Mouse (Mus musculus) mesoderm, embryonic 11.5 days (tissue): ENCODE data around the gene Kmt2d.

Experiments
- DNase-seq: peaks from one replicate; pipeline ENCODE4 v3.0.0-alpha.2; 2012; ENCODE audit warnings: low read depth, low spot score

The Kmt2d gene

DNA sequence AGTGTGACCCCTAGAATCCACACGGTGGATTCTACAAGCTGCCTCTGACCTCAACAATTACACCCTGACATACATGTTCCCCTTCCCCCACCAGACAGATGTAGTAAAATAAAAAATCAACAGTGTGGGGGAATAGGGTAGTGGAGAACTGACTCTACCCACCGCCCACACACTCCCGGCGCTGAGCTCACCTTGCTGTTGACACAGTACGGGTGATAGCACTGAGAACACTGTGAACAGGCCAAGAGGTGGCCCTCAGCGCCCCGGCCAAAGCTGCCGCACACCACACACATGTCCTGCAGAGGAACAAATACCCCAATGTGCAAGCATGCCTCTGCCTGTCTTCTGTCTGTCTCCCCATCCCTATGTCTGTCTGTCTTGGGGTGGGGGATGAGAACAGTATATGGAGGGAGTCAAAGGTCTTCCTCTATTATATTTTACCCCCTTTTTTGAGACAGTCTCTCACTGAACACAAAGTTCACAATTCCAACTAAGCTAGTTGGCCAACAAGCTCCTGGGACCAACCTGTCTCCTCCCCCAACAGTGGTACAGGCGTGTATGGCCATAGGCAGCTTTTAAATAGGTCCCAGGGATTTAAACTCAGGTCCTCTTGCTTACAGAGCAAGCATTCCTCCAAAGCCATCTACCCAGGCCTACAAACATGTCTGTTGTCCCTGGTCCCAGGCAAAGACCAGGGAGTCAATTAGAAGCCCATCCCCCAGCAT, 11.5 kb downstream of the Kmt2d start:
- DNase-seq: no peak

DNA sequence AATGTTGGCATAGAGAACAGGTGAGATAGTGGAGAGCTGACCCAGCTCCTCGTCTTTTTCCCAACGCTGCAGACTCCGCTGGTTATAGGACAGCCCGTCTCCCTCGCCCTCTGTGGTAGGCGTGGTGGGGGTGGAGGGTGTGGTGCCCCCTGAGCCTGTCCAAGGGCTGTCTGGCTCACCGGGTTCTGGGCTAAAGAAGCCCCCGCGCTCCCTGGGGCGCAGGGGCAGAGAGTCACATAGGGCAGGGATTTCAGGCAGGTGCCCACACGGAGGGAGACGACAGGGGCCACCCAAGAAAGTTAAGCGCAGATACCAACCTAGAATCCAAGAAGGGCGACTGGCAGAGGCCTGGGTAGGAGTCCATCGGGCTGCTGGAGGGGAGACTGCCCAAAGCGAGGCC, 16.8 kb downstream of the Kmt2d start:
- DNase-seq: no peak

- DNase-seq: no peak
Measured at GRCm38 (mm10) chr15:98853161-98853937, 17.7 kb downstream of the Kmt2d start.

DNA sequence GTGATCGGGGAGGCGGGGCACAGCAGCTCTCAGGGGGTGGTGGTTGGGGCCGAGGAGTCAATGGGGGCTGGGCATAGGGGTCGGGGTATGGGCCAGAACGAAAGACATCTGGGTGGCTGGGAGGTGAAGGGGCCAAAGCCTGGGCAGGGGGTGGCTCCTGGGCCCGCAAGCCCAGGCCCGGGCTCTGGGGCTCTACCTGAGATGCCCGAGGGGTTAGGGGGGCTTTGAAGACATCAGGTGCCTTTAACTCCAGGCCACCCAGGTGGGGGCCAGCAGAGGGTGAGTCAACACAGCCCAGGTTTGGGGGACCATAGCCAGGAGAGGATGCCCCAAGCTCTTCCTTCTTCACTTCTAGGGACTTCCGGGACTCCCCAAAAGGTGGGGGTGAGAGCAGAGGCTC, 18.3 kb downstream of the Kmt2d start:
- DNase-seq: no peak

DNA sequence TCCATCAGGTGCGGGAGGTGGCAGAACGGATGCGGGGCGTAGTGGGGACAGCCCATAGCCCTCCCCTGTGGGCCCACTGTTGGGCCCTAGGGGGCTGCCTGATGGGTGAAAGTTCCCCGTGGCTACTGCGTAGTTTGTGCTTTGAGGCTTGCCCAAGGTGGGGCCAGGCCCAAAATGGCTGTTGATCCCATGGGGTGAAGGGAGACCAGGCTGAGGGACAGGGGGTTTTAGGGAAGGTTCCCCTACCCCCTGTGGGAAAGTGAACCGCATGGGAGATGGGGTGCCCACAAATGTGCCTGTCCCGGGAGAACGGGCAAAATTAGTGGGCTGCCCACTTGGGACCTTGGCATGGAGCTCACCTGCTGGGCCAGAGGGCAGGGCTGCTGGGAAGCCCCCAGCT, 18.9 kb downstream of the Kmt2d start:
- no peak for DNase-seq

- no peak for DNase-seq
Measured at GRCm38 (mm10) chr15:98851229-98851818, 19.7 kb downstream of the Kmt2d start.

DNA sequence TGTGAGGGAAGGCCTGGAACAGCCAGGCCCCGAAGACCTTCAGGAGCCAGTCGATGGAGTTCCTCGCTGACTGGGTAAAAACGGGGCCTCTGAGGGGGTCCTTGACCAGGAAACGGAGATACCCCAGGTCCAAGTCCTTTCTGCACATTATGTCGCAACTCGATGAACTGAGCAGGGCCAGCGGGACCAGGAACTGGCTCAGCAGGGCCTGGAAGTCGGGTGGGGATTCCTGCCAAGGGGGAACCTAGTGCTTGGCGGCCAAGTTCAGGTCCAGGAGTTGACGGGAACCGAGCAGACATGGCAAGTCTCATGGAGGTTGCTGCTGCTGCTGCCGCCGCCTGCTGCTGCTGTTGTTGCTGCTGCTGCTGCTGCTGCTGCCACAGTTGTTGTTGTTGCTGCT, 20.3 kb downstream of the Kmt2d start:
- DNase-seq: no peak

DNA sequence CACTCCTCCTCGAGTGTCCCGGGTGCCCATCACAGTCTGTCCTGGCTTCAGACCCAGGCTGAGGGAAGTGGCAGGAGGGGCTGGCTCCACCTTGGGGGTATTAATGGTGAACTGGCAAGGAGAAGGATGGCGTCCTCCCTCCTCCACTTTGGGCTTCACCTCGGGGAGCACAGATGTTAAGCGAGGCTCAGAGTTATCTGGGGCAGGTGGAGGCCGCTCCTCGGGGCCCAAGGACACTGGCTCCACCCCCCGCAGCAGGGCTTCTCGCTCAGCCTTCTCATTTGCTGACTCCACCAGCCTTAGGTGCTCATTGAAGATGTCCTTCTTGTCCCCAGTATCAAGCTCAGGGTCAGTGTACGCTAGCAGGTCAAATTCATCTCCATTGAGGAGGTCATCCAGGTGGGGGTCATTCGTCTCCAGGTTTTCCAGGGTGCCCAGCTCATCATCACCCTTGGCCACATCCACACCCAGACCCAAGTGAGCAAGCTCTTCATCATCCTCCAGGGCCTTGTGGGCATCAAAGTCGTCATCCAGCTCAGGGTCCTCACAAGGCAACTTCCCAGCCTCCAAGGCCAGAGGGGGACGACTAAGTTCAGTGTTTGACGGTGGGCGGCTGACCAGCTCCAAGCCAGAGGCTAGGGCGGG, 20.9 kb downstream of the Kmt2d start:
- DNase-seq: no peak

- DNase-seq: no peak
Measured at GRCm38 (mm10) chr15:98849165-98849564, 21.8 kb downstream of the Kmt2d start.

DNA sequence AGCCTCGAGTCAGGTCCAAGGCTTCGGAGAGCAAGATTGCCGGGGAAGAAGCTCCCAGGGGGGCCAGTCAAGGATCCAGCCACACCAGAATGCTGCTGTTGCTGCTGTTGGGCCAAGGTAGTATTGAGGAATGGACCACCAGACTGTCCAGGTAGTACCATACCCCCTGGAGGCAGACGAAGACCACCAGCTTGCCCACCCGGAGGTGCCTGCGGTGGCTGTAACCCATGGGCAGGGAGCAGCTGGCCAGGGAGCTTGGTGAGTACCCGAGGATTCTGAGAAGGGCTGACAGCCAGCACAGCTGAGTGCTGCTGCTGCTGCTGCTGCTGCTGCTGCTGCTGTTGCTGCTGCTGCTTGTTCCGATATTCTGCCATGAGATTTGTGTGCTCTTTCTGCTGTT, 24.9 kb downstream of the Kmt2d start:
- no peak for DNase-seq

- no peak for DNase-seq
Measured at GRCm38 (mm10) chr15:98845149-98845548, 25.9 kb downstream of the Kmt2d start.

DNA sequence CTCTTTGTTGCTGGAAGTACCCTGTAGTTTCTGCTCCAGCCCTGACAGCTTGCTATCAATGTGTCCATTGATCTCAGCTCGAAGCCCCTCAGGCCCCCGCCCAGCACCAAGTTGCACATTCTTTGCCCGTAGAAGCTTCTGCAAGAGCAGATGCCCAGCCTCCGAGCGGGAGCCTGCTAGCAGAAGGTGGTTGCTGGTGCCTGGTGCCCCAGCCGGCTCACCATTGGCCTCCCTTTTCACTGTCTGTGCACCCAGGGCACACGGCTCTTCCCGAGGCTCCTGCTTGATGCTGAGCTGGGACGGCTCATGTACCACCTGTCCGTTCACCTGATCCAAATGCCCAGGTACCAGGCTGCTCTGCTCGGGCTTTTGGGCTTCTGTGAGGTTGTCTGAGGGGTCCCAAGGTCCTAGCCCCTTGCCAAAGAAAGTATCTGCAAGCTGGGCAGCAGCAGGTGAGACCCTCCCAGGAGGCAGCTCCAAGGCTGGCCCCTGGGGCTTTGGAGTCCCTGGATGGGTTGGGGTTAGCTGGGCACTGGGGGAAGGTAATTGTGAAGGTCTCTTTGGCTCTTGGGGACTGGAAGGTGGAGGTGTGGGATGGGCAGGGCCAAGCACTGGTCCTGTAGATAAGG, 27.3 kb downstream of the Kmt2d start:
- peak; percentile 9 for DNase-seq

DNA sequence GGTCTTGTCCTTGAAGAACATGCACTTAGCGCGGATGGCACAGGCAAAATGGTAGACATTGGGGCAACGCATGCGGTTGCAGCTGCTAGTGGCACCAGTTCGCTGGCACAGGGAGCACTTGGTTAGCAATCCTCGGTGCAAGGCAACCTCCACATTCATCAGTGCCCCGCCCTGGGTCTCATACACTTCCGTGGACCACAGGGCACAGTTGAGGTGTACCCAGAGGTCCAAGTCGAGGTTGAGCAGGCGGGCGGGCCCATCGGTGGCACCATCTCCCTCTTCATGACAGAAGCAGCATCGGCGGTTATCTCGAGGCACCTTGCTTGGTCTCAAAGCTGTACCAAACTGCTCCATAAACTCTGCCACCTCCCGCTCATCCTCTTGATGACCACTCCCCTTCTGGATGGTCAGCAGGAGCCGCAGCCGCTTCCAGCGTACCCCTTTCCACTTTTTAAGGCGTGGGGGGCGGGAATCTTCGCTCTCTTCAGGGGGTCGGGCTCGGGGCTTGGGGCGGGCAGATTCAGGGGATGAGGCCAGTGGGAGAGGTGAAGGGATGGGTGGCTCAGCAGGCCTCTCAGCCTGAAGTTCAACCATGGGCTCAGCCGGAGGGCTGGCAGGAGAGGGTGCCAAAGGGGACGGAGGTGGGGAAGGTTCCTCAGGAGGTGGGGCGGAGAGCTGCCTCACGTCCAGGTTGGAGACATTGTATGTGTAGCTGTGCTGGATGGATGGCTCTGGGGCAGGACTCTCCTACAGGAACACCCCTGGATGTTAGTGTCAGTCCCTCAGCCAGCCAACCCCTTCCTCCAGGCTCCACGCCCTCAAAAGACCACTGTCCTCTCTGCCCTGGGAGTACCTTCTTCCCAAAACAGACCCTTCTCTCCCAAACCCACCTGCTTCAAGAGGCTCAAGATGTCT, 31.1 kb downstream of the Kmt2d start:
- no peak for DNase-seq

DNA sequence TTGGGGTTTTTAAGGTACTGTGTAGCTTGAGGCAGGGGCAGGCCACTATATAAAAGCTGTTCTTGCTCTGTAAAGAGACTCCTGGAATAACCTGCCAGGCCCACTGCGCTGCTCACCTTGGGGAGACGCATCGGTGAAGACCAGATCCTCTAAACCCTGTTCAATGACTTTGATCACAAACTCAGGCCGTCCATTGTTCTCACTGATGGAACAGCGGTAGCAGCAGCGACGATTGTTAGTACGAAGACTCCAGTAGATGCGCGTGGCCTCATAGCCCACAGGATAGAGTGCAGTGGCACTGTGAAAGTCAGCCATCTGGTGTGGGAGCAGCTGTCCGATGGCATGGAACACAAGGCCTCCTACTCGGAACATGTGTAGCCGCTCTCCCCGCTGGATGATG, 31.8 kb downstream of the Kmt2d start:
- DNase-seq: no peak

GRCm38 (mm10) chr15:98837743-98838103, 33.3 kb downstream of the Kmt2d start:
- no peak for DNase-seq

GRCm38 (mm10) chr15:98837006-98837742, 33.8 kb downstream of the Kmt2d start:
- no peak for DNase-seq

GRCm38 (mm10) chr15:98835291-98835690, 35.7 kb downstream of the Kmt2d start:
- no peak for DNase-seq

DNA sequence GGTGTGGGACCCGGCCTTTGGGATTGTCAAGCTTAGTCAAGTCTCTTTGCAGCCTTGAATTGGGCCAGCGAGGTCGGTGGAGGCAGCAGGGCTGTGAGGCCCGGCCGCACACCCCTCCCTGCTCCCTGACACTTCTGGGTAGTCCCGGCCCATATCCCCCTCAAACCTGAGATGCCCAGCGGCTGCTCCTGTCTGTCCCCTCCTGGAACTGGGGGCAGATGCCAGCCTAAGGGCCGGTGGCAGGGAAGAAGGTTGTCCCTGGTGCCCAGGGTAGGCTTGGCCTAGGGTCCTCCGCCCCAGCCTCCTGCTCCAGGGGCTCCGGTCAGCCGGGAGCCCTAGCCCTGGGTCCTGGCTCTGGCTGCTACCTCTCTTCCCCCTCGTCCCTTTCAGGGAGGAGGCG, 36.9 kb downstream of the Kmt2d start:
- DNase-seq: no peak

- no peak for DNase-seq
Measured at GRCm38 (mm10) chr15:98833281-98833680, 37.7 kb downstream of the Kmt2d start.
